Mouse (Mus musculus) embryonic facial prominence, embryonic 14.5 days (tissue): Measurements from ENCODE around the gene Dhx8. TPM values are rescaled to one million over a fixed set of nuclear protein-coding genes. Genes with fewer than 3 reads are reported as not detected.
A peak's percentile ranks its signal among the peaks of the same experiment; 100 is the strongest.

Source experiments
- ATAC-seq: fragments of 200-750 bp; cut with Nextera tagmentation; 2 replicates; pipeline ENCODE4 v1.8.0; 2017; ENCODE audit warnings: low read depth, moderate number of reproducible peaks, moderate TSS enrichment
- DNase-seq: peaks from one replicate; pipeline ENCODE4 v3.0.0-alpha.2; 2015; ENCODE audit warnings: low spot score
- H3K27ac ChIP-seq: fragments of 300-500 bp; sonication (generic); replicated peaks from 2 replicates; pipeline ENCODE4 v1.5.1; 2014; ENCODE audit warnings: low read depth, mild to moderate bottlenecking, low read length, moderate library complexity
- H3K27me3 ChIP-seq: fragments of 300-500 bp; sonication (generic); replicated peaks from 2 replicates; pipeline ENCODE4 v1.6.1; 2014; ENCODE audit warnings: low read length; ENCODE audit not compliant: control insufficient read depth, insufficient read depth
- H3K36me3 ChIP-seq: fragments of 300-500 bp; sonication (generic); 2 replicates; pipeline ENCODE4 v1.6.1; 2014; ENCODE audit warnings: low read length, mixed read lengths; ENCODE audit not compliant: control insufficient read depth, insufficient read depth
- H3K4me1 ChIP-seq: fragments of 300-500 bp; sonication (generic); 2 replicates; pipeline ENCODE4 v1.6.1; 2014; ENCODE audit warnings: antibody characterized with exemption, low read length; ENCODE audit not compliant: control insufficient read depth, insufficient read depth
- H3K4me2 ChIP-seq: fragments of 300-500 bp; sonication (generic); 2 replicates; pipeline ENCODE4 v1.6.1; 2014; ENCODE audit warnings: low read depth, mild to moderate bottlenecking, low read length, moderate library complexity, mixed read lengths
- H3K4me3 ChIP-seq: fragments of 300-500 bp; sonication (generic); 2 replicates; pipeline ENCODE4 v1.5.1; 2014; ENCODE audit warnings: low read depth, mild to moderate bottlenecking, low read length
- H3K9ac ChIP-seq: fragments of 300-500 bp; sonication (generic); 2 replicates; pipeline ENCODE4 v1.6.1; 2014; ENCODE audit warnings: low read depth, mild to moderate bottlenecking, low read length, moderate library complexity, mixed read lengths
- H3K9me3 ChIP-seq: fragments of 300-500 bp; sonication (generic); 2 replicates; pipeline ENCODE4 v1.6.1; 2016; ENCODE audit warnings: low read length; ENCODE audit not compliant: control insufficient read depth
- WGBS: fragments of 180-500 bp; shearing (Covaris S2); extraction: QIAGEN DNeasy Blood & Tissue Kit; methylation state at CpG from one replicate; pipeline ENCODE4 v1.1.7; 2014; 5-methylcytosine and 5-hydroxymethylcytosine counted together
- polyA plus RNA-seq: library from polyadenylated mRNA; unstranded; fragments of >200 nt; fragmentation: Nextera tagmentation; extraction: Ambion mirVana; gene quantifications from 2 replicates; pipeline ENCODE4 v1.2.1, GENCODE M21; 2014

Dhx8 gene
- polyA plus RNA-seq, 1 experiment from 2014 or later, result 28.1 TPM

GRCm38 (mm10) chr11:101699556-101699955 lies 33.2 kb upstream of the Dhx8 start:
- H3K9me3 ChIP-seq, result no peaks in the 10 kb centered on the region
- ATAC-seq (no peak), DNase-seq (no peak)
- no peak overlapping the region for H3K4me3 ChIP-seq
- H3K36me3 ChIP-seq, result no peaks in the 10 kb centered on the region
- H3K27me3 ChIP-seq, result no peaks in the 10 kb centered on the region
- WGBS, result 83% methylated on average over 1 of the region's 1 CpGs
- H3K4me2 ChIP-seq, result no peak overlapping the region
- no peak overlapping the region for H3K27ac ChIP-seq
- peaks cover 8% of the 10 kb centered on the region; the same call in 1 of the 2 replicates for H3K4me1 ChIP-seq
- no peak overlapping the region for H3K9ac ChIP-seq

- no peak overlapping the region for H3K4me2 ChIP-seq
- H3K9ac ChIP-seq, result peak overlapping the region; percentile 30; the same call in 1 of the 2 replicates
- no peak for ATAC-seq
- no peak overlapping the region for H3K4me3 ChIP-seq
- no peaks in the 10 kb centered on the region for H3K27me3 ChIP-seq
- WGBS, result 40% methylated on average over 7 of the region's 7 CpGs
- H3K36me3 ChIP-seq, result no peaks in the 10 kb centered on the region
- H3K27ac ChIP-seq, result 0 out of 2 replicates have a peak overlapping the region, but pooled peaks have one; percentile 33
- H3K9me3 ChIP-seq, result no peaks in the 10 kb centered on the region
- H3K4me1 ChIP-seq, result peaks cover 8% of the 10 kb centered on the region; the same call in 1 of the 2 replicates
- no peak for DNase-seq
Observed at GRCm38 (mm10) chr11:101699991-101700390, 32.7 kb upstream of the Dhx8 start.

GRCm38 (mm10) chr11:101700446-101700845 lies 32.3 kb upstream of the Dhx8 start:
- ATAC-seq (no peak), DNase-seq (peak; percentile 25)
- Histone ChIP-seq H3K36me3 (no peaks in the 10 kb centered on the region), H3K27ac (0 out of 2 replicates have a peak overlapping the region, but pooled peaks have one; percentile 33), H3K9me3 (no peaks in the 10 kb centered on the region), H3K4me3 (no peak overlapping the region), H3K4me1 (peaks cover 8% of the 10 kb centered on the region; the same call in 1 of the 2 replicates), H3K4me2 (no peak overlapping the region), H3K27me3 (no peaks in the 10 kb centered on the region), H3K9ac (peak overlapping the region; percentile 30; the same call in 1 of the 2 replicates)
- 14% methylated on average over 12 of the region's 12 CpGs for WGBS

- Histone ChIP-seq H3K27me3 (no peaks in the 10 kb centered on the region), H3K36me3 (no peaks in the 10 kb centered on the region), H3K4me1 (peaks cover 8% of the 10 kb centered on the region; the same call in 1 of the 2 replicates), H3K9me3 (no peaks in the 10 kb centered on the region), H3K4me2 (no peak overlapping the region), H3K4me3 (no peak overlapping the region), H3K9ac (no peak overlapping the region), H3K27ac (no peak overlapping the region)
- 32% methylated on average over 5 of the region's 5 CpGs for whole genome bisulfite sequencing
- no peak for DNase-seq
- ATAC-seq, result no peak
Observed at GRCm38 (mm10) chr11:101704081-101704480, 28.6 kb upstream of the Dhx8 start.

- WGBS, result 71% methylated on average over 10 of the region's 10 CpGs
- Histone ChIP-seq H3K4me1 (no peaks in the 10 kb centered on the region), H3K9ac (no peak overlapping the region), H3K36me3 (no peaks in the 10 kb centered on the region), H3K27ac (no peak overlapping the region), H3K9me3 (no peaks in the 10 kb centered on the region), H3K4me2 (no peak overlapping the region), H3K27me3 (no peaks in the 10 kb centered on the region), H3K4me3 (no peak overlapping the region)
- DNase-seq, result no peak
- no peak; the same call in 1 of the 2 replicates for ATAC-seq
Observed at GRCm38 (mm10) chr11:101706764-101707448, 25.8 kb upstream of the Dhx8 start.

GRCm38 (mm10) chr11:101708482-101708881 lies 24.2 kb upstream of the Dhx8 start:
- H3K9me3 ChIP-seq, result no peaks in the 10 kb centered on the region
- H3K4me3 ChIP-seq, result no peak overlapping the region
- no peaks in the 10 kb centered on the region for H3K4me1 ChIP-seq
- 44% methylated on average over 5 of the region's 5 CpGs for WGBS
- DNase-seq (no peak), ATAC-seq (no peak)
- H3K4me2 ChIP-seq, result no peak overlapping the region
- no peak overlapping the region for H3K27ac ChIP-seq
- H3K9ac ChIP-seq, result no peak overlapping the region
- no peaks in the 10 kb centered on the region for H3K27me3 ChIP-seq
- H3K36me3 ChIP-seq, result no peaks in the 10 kb centered on the region

GRCm38 (mm10) chr11:101712811-101713210 lies 19.9 kb upstream of the Dhx8 start:
- H3K36me3 ChIP-seq, result no peaks in the 10 kb centered on the region
- no peak overlapping the region for H3K27ac ChIP-seq
- no peak overlapping the region for H3K4me3 ChIP-seq
- H3K9me3 ChIP-seq, result no peaks in the 10 kb centered on the region
- 86% methylated on average over 9 of the region's 9 CpGs for WGBS
- H3K4me2 ChIP-seq, result no peak overlapping the region
- H3K4me1 ChIP-seq, result no peaks in the 10 kb centered on the region
- H3K27me3 ChIP-seq, result no peaks in the 10 kb centered on the region
- ATAC-seq (no peak), DNase-seq (no peak)
- H3K9ac ChIP-seq, result no peak overlapping the region

- no peak overlapping the region for H3K4me3 ChIP-seq
- H3K27ac ChIP-seq, result no peak overlapping the region
- no peaks in the 10 kb centered on the region; the same call in 1 of the 2 replicates for H3K4me1 ChIP-seq
- 70% methylated on average over 7 of the region's 7 CpGs for WGBS
- no peak overlapping the region for H3K9ac ChIP-seq
- no peaks in the 10 kb centered on the region for H3K9me3 ChIP-seq
- no peaks in the 10 kb centered on the region for H3K36me3 ChIP-seq
- ATAC-seq (no peak), DNase-seq (no peak)
- no peak overlapping the region for H3K4me2 ChIP-seq
- no peaks in the 10 kb centered on the region for H3K27me3 ChIP-seq
Observed at GRCm38 (mm10) chr11:101714012-101714411, 18.7 kb upstream of the Dhx8 start.

- Histone ChIP-seq H3K36me3 (no peaks in the 10 kb centered on the region), H3K27me3 (no peaks in the 10 kb centered on the region), H3K4me1 (no peaks in the 10 kb centered on the region; the same call in 1 of the 2 replicates), H3K4me2 (no peak overlapping the region), H3K9me3 (no peaks in the 10 kb centered on the region), H3K27ac (peak overlapping the region; percentile 28; the same call in 1 of the 2 replicates), H3K4me3 (no peak overlapping the region), H3K9ac (no peak overlapping the region)
- 10% methylated on average over 4 of the region's 4 CpGs for WGBS
- ATAC-seq (peak; percentile 80; the same call in 1 of the 2 replicates), DNase-seq (peak; percentile 87)
Observed at GRCm38 (mm10) chr11:101718324-101718723, 14.4 kb upstream of the Dhx8 start.
